Mouse (Mus musculus) cerebellum, adult 9-11 months (tissue): Measurements from ENCODE around the gene Snd1.

Experiments
- DNase-seq: peaks from one replicate; pipeline ENCODE4 v3.0.0; 2022

Snd1 gene

DNA sequence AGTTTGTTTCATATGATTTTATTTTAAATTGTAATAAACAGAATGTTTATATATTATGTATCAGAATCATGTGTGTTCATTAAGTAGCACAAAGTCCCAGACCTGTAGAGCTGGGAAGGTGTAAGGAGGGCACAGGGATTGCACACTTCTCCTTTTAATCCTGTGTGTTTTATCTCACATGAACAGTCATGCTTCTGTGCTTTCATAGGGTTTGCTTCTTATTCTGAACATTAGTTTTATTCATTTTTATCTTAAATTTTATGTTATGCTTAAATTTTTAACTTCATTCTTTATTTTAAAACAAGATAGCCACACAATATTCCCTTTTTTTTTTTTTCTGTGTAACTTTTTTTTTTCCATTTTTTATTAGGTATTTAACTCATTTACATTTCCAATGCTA is 170.3 kb downstream of the Snd1 start:
- no peak for DNase-seq

DNA sequence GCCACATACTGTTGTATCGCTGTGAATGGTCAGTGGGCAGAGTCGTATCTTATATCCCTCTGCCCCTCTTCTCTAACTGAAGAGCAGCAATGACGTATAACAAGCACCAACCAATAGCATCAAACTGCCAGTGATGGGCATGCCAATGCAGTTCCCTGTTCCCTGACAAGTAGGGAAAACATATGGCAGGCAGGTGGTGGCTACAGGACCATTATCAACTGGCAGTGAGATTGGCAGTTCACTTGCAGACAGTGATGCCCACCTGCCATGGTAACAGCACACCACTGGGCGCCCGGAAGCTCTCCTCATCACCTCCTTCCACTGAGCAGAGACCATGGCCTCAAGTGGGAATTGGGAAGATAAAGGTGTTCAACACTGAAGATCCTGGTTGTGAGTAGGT is 181.6 kb downstream of the Snd1 start:
- peak; percentile 47 for DNase-seq

DNA sequence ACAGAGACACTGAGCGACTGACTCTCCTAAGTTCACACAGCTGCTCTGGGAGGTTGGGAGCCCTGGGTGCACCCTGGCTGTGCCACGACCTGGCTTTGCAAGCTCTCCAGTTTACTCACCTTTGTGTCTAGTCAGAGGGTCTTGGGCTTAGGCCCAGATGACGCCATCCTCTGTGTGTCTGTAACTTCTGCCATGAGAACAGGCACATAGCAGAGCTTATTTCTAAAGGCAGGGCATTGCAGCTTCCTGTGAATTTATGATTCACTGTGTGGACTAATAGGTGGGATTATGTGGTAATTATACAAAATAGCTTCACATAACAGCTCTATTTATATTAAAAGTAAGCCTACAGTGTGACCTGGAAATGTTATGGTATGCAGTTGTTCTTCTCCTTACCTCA is 188.1 kb downstream of the Snd1 start:
- DNase-seq, result no peak

DNA sequence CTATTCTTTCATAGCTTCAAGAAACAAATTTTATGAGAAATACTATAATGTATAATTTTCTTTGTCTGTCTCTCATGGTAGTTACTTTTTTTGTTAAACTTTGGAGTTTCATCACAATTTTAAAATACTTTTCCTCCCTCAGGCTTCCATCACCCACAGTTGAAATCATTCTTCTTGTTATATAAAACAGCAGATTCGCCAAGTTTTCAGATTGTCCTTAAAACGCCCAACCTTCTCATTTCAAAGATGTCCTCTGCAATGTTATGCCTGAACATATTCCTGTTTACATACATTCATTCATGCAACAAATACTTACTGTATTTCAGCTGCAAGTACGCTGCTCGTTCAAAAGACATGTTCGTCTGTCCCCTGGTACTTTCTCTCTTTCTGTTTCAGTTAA is 188.7 kb downstream of the Snd1 start:
- no peak for DNase-seq

DNA sequence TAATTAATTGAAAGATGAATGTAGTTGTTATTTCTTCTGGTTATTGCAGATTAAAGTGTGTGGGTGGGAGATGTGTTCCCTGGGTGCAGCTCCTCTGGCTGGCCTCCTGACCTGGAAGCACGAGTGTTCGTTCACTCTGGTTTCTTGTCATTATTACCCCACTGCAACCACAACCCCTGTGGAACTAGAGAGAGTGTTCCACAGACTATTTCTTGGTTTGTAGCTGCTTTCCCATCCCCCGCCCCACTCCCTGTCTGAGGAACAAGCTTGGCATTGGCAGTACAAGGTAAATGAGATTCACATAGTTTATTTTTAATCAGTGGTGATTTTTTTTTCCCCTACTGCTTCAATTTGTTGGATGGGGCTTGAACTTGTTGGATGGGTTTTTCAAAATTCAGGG is 189.8 kb downstream of the Snd1 start:
- no peak for DNase-seq

DNA sequence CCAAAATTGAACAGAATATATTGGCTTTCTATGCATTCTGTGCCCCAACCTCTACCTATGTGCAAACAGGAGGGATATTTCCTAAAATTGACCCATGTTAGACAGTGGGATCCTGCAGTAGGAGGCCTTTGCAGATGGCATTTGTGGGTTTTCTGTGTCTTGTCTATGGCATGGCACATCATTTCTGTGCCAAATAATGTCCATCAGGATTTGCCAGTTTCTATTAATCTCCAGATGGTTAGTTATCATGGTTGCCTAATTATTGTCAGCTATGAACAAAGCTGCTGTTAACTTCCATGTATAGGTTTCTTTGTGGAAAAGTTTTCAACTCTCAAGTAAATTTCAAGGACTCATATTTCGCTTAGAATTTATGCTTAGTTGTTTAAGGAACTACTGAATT is 192.6 kb downstream of the Snd1 start:
- peak; percentile 39 for DNase-seq

DNA sequence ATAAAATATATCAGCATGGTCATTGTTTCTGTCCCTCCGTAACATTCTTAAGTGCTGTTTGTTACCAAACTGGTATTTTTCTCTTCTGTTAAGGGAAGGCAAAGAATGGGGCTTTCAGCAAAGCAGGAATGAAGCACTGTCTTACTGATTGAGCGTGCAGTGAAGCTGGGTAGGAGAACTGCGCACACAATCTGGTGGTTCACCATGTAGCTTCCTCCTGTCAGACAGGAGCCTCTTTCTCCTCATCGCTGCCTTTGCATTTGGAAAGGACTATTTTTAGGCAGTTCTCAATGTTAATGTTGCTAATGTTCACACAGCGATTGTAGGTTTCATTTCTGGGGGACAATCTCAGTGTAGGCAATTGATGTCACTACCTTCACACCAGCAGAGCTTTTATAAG is 194.3 kb downstream of the Snd1 start:
- no peak for DNase-seq

DNA sequence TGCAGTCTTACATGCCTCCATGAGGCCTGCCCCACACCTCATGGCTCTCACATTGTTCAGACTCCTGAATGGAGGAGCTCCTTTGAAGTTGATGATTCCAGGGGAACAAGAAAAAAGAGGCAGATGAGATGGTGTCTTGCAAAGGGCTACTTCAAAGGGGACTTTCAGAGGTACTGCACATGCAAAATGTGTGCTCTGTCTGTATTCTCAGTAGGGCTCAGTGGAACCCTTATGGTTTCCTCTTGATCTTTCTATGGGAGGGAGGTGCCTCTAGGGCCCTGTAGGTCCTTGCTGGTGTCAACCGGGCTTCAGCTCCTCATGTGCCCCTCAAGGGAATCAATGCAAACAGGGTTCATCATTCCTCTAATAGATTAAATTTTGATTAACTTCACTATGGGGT is 197.4 kb downstream of the Snd1 start:
- no peak for DNase-seq

DNA sequence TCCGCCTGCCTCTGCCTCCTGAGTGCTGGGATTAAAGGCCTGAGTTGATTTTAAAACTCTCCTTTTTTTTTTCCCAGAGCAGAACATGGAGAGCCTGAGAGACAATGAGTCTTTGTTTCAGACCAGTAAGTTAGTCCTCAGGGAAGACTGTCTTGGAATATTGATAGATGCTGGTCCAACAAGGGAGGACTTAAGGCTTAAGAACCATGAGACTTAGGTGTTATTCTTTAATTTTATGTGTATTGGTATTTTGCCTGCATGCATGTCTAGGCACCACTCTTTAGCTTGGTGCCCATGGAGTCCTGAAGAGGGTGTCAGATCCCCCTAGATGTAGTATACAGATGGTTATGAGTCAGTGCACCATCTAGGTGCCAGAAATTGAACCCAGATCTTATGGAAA is 199.7 kb downstream of the Snd1 start:
- no peak for DNase-seq

DNA sequence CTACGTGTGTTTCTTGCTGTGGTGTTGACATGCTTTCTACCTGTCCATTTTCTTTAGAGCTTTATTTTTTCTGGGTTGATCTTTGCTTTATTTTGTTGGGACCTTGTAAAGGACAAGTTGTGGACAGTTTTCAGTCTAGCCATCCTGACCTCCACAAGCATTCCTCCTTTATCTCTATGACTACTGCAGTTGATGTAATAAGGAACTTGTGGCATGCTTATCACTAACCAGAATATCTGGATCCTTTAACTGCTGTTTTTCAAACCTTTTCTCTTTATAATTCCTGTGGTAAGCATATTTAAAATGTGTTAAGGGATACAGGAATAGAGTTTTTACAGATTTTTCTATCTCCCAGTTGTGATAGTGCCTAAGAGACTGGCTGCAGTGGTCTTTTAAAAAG is 204.0 kb downstream of the Snd1 start:
- DNase-seq, result no peak

DNA sequence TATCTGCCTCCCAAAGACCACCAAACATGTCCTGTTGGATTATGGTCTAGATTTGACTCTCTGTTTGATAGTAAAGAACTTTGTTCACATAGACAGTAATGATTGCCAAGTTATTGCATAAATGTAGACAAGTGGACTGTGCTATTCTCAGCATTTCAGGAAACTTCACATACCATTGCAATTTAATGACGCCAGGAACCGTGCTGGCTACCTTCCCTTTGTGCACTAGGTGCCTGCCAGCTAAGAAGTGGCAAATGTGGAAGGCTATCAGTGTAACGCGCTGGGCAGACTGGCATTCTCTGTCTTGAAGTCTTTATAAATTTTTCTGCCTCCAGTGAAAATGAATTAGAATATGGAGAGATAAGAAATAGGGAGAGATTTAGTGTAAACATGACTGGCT is 205.6 kb downstream of the Snd1 start:
- no peak for DNase-seq

DNA sequence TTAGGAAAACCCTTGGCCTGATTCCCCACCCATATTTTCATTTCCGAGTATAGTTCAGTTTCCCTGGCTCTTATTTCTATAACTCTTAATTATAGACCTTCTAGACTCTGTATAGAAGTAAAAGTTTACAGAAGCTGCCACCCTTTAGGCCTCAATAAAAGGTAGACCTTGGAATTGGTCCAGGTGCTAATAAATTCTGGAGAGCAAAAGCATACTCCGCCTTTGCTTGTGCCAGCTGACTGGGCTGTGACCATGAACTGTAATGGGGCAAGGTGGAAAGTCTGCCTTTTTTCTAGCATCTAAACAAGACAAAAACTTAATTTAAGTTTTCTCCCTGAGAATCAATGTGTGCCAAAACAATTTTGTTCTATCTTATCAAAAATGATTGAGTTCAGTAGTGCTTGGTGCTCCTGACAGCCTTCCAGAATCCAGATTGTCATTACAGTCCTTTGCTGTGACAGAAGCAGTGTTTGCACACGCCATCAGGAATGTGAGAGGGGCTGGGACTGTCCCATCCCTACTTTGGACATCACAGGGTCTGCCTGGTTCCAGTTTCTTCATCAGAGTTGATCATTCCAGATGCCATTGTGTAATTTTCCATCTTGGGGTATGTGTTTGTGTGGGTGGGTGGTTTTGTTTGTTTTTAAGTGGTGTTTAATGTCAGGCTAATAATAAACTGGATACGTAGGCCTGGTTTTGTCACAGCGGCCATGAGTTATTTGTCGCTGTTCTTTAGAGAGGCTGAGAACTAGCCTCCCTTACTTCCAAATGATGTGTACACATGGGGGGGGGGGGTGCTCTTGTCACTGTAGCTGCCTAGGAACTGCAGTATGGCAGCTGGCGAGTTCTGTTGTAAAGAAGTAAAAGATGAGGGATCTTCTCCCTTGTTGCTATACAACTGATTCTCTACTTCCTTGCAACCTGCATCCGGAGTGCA is 206.8 kb downstream of the Snd1 start:
- DNase-seq, result no peak

DNA sequence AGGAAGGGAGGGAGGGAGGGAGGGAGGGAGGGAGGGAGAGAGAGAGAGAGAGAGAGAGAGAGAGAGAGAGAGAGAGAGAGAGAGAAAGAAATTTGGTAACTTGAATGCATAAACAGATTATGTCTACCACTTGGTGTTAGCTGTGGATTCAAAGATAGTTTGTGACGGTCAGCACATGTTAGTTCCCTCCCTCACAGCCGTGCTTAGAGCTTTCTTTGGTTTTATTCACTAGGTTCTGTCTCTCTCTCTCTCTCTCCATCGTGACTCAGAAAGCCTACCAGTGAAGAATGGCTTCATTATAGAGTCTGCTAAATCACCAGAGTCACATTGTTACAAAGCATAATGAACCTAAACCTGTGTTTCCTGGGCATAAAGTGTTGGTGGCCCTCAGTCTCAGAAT is 210.1 kb downstream of the Snd1 start:
- DNase-seq, result no peak

DNA sequence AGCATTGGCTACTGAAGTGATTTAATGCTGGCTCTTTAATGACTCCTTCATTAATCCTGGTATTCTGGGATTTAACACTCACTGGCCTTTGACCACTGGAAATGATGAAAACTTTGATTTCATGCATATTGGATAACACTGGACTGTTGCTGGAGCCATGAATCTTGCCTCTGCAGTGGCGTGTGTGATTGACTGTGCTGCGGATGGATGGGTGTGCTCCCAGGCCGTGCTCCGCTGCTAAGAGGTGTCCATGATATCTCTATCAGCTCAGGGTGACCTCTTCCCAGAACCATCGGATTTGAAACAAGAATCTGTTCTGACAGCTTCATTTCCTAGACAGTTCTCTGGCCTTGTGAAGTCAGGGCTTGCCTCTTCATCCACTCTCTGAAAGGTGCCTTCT is 210.8 kb downstream of the Snd1 start:
- no peak for DNase-seq

DNA sequence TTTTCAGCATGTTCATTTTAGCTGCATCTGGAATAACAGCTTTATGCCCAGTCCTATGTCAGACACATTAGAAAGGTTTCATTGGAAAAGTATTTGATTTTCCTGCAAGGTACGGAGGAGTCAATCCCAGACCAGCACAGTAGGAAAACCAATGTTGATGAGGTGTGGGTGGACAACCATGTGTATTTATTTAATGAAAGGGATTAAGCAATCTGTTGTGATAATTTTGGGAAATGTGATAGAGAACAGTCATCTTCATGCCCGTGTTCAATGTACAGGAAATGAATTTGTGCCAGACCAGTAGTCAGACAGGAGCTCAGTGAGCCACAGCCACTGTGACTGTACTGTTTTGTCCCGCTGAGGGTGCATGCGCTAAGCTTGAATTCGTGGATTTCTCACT is 212.8 kb downstream of the Snd1 start:
- no peak for DNase-seq

DNA sequence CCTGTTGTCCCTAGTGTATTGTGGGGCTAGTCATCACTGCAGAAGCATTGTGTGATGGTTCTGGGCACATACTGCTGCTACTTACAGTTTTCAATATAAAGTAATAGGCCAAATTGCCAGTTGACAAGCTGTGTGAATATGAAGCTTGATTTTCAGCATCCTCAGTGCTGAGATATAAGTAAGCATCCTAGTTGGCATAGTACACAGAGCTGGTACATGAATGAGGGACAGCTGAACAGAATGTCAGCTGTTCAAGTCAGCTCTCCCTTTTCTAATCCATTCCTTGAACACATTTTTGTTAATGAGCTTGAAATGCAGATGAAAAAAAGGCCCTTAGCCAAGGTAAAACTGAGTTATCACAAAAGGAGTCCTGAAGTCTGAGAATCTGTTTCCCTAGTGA is 217.7 kb downstream of the Snd1 start:
- no peak for DNase-seq

DNA sequence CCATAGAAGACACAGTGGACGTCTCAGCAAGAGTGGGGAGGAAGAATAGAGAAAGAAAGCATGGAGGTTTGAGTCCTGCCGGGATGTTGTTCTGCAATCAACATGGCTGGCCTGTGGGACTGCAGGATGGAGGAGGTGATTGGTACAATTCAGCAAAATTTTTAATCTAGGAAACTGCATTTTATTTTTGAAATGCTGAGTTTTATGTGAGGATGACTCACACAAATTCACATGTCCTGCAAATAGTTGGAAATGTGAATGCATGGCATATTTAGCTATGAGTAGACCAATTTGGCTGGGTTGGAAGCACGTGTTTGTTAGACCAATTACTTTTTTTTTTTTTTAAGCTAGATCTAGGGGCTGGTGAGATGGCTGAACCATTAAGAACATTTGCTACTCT is 222.3 kb downstream of the Snd1 start:
- no peak for DNase-seq

DNA sequence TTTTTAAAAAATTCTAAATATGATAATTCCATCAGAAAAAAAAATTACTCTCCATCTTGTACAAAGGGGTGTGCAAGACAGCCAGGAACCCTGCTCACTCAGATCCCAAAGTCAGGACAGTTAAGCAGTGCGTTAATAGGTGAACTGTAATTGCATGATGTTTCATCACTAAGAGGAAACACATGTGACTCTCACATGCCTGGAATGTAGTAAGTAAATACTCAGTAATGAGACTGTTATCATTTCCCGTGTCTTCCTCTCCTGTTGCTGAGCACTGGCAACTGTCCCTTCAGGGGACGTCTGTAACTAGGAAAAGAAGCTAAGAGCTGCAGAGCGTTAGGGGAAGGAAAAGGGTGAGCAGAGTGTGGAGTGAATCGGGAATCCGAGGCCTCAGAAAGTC is 229.7 kb downstream of the Snd1 start:
- no peak for DNase-seq

DNA sequence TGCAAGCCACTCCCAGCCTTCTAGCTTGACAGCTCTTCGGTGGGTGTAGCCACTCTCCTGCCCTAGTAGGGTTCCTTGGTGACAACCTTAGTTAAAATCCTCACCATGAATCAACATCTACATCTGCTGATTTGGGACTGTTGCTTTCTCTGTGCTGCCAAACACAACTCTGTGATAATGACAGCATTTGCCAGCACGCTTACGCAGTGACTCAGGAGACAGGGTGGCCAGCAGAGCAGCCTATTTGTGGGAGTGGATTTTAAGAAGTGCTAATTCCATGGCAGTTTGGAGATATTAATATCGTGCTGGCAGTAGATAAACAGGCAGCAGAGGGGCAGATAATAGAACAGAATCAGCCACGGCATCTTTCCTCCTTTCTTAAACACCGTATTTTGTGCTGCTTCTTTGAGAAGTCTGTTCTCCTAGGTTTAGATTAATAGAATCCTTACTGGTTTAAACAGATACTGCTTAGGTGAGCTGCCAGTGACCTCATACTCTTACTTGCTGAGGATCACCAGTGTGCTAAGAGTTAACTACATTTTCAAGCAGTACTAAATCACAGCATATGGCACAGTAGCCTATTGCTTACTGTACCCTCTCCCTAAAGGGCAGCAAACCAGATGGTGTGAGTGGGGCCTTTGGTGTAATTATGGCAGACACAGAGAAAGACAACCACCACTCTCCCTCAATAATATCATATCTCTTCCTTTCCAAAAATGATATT is 230.6 kb downstream of the Snd1 start:
- peak; percentile 67 for DNase-seq

DNA sequence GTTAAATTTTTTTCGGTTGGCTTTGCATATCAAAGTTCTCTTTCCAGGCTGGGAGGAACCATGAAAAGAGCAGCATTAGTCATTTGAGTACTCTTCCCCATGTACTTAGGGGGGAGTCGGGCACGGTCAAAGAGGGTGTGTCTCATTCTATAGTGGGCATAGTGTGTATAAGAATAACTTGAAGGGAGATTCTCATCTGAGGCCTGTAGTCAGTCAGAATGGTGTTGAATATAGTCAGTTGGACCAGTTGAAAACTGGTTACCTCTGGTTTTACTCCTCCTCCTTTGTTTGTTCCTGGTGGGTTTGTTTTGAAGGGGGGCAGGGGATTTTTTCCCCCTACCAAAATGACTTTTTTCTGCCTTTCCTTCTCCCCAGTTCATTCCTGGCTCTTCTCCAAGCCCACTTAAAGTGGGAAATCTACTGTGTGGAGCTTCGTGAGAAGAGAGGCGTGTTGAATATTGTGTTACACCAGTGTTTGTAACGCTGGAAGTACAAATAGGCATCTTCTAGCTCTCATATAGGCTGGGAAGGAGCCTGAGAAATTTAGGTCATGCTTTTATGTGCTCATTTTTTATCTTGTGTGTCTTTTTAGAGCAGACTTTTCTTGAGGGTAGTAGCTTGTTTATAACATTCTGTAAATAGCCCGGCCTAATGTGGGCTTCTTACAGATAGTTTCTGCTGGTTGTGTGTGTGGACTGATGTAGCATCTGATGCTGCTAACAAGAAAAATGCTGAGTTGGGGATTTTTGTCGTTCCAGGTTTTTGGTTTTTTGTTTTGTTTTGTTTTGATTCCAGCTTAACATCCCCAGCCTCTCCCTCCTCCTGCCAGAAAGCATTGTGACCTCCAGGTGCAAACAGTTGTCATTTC is 231.4 kb downstream of the Snd1 start:
- DNase-seq, result no peak

DNA sequence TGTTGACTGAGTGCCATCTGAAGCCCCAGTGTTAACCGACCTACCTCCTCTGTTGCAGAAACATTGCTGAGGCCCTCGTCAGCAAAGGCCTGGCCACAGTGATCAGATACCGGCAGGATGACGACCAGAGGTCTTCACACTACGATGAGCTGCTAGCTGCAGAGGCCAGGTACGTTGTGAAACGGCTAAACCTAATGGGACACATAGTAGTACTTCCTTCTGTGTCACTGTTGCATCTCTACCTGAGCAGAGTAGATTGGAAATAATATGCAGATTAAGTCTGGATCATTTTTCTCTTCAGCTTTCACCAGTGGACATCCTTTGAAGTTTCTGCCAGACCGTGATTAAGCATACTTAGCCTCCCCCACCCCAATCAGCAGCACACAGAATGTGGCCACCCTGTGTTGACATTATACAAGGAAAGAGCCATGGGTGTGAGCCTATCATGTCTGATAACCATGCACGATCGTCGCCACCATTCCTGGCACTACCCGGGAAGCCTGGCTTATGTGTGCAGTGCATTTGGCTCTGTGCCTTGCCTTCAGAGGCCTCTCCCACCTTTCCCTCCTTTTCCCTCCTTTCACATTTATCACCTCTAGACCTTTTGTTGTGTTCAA is 232.1 kb downstream of the Snd1 start:
- DNase-seq, result peak; percentile 34

DNA sequence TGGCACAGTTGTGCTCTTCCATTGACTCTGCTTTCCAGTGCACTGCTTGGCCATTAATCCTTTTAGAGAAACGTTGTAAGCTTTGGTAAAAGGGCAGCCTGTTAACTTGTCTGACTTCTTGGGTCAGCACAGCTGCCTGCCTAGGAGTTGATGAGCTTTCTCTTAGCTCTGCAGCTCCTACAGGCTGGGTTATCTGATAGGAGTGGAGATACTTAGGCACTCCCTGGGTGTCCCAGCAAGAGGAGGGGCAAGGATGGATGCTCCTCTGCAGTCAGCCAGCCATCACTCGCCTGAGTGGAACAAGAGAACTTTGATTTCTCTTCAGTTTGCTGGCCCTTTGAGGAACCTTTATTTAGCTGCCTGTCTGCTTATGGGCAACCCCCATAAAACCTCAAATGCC is 235.1 kb downstream of the Snd1 start:
- no peak for DNase-seq
